Comparison of ENCODE assay signal across 15 mouse cellular contexts in genomic region chr11:118416046-118416445, GRCm38 (mm10). TPM values are rescaled to one million over a fixed set of nuclear protein-coding genes. Genes with fewer than 3 reads are reported as not detected.
DNase-seq lines count a peak whose midpoint lies in the region; ATAC-seq and TF ChIP-seq lines count a peak whose summit lies in the region.
"Had no signal": no experiment of that assay in that cellular context is flagged by ENCODE, and none has a peak within 500 bp of the region (broad histone marks: within the 10 kb centered on the region; RNA-seq: fewer than 3 reads in every experiment).

No protein-coding gene starts in this region.

- peaks cover 15% of the 10 kb centered on the region for H3K4me1 ChIP-seq in lung, postnatal 0 days (ENCODE audit: insufficient read depth, low read depth, low read length)
- peaks cover 47% of the 10 kb centered on the region for H3K4me1 ChIP-seq in intestine, embryonic 16.5 days (ENCODE audit: control insufficient read depth, insufficient read depth, low read length)
- H3K4me1 ChIP-seq in stomach, embryonic 15.5 days: peaks cover 27% of the 10 kb centered on the region

- no peak for ATAC-seq in lung, postnatal 0 days
- peak; percentile 61 for ATAC-seq in intestine, embryonic 16.5 days
- ATAC-seq in stomach, embryonic 15.5 days (ENCODE audit: insufficient read depth, low FRiP score, low read depth): no peak
- ATAC-seq: midbrain, embryonic 15.5 days had no signal

- TF ChIP-seq CTCF in lung, postnatal 0 days (IDR thresholded peaks at IDR 0.05): no peak

- no peaks in the 10 kb centered on the region for H3K9me3 ChIP-seq in lung, postnatal 0 days (ENCODE audit: low read length)
- no peaks in the 10 kb centered on the region for H3K9me3 ChIP-seq in intestine, embryonic 16.5 days (ENCODE audit: control insufficient read depth, low read length)
- no peaks in the 10 kb centered on the region for H3K9me3 ChIP-seq in stomach, embryonic 15.5 days
- H3K9me3 ChIP-seq: embryonic facial prominence, embryonic 15.5 days; forebrain, embryonic 12.5 days; heart, embryonic 12.5 days; midbrain, embryonic 15.5 days had no signal

- no peak overlapping the region for H3K4me3 ChIP-seq in lung, postnatal 0 days (ENCODE audit: low read depth, low read length)
- H3K4me3 ChIP-seq in intestine, embryonic 16.5 days (ENCODE audit: low read length): peak overlapping the region; percentile 15; the same call in 1 of the 2 replicates
- no peak overlapping the region for H3K4me3 ChIP-seq in stomach, embryonic 15.5 days (replicated peaks)
- H3K4me3 ChIP-seq: embryonic facial prominence, embryonic 15.5 days; forebrain, embryonic 12.5 days; heart, embryonic 12.5 days; midbrain, embryonic 15.5 days had no signal

- H3K9ac ChIP-seq in lung, postnatal 0 days (replicated peaks; ENCODE audit: low read depth): no peak overlapping the region
- H3K9ac ChIP-seq in intestine, embryonic 16.5 days (ENCODE audit: low read depth, low read length): peak overlapping the region; percentile 51
- no peak overlapping the region for H3K9ac ChIP-seq in stomach, embryonic 15.5 days
- H3K9ac ChIP-seq: embryonic facial prominence, embryonic 15.5 days; forebrain, embryonic 12.5 days; heart, embryonic 12.5 days; midbrain, embryonic 15.5 days had no signal

- peak; percentile 32 for DNase-seq in gastrocnemius, postnatal 14 days
- no peak for DNase-seq in gastrocnemius, postnatal 4 days (ENCODE audit: low spot score in 2 of 2)
- DNase-seq in lung, postnatal 0 days (ENCODE audit: low spot score): peak; percentile 64
- no peak for DNase-seq in lung, adult 18-20 months
- DNase-seq in urinary bladder, postnatal 10 days (ENCODE audit: low spot score): no peak
- DNase-seq: cerebellum, adult 11 months; heart, postnatal 36 days; right cerebral cortex, postnatal 4 days had no signal

- H3K36me3 ChIP-seq in lung, postnatal 0 days (ENCODE audit: insufficient read depth, low read length): peaks cover 3% of the 10 kb centered on the region; the same call in 1 of the 2 replicates
- H3K36me3 ChIP-seq in intestine, embryonic 16.5 days (ENCODE audit: control insufficient read depth, insufficient read depth, low read length): peaks cover 2% of the 10 kb centered on the region; the same call in 1 of the 2 replicates
- H3K36me3 ChIP-seq in stomach, embryonic 15.5 days: 0 out of 2 replicates have a peak, but pooled peaks cover 10% of the 10 kb centered on the region
- H3K36me3 ChIP-seq: midbrain, embryonic 15.5 days had no signal

- peak overlapping the region; percentile 6 for H3K27ac ChIP-seq in lung, postnatal 0 days (ENCODE audit: low read length)
- peak overlapping the region; percentile 93 for H3K27ac ChIP-seq in intestine, embryonic 16.5 days (ENCODE audit: low read length)
- peak overlapping the region; percentile 65 for H3K27ac ChIP-seq in stomach, embryonic 15.5 days
- H3K27ac ChIP-seq: embryonic facial prominence, embryonic 15.5 days; forebrain, embryonic 12.5 days; midbrain, embryonic 15.5 days had no signal

- H3K4me2 ChIP-seq in lung, postnatal 0 days (replicated peaks; ENCODE audit: low read depth, low read length): no peak overlapping the region
- peak overlapping the region; percentile 47 for H3K4me2 ChIP-seq in intestine, embryonic 16.5 days (ENCODE audit: low read depth, low read length)
- H3K4me2 ChIP-seq in stomach, embryonic 15.5 days: peak overlapping the region; percentile 8; the same call in 1 of the 2 replicates
- H3K4me2 ChIP-seq: embryonic facial prominence, embryonic 15.5 days; forebrain, embryonic 12.5 days; heart, embryonic 12.5 days; midbrain, embryonic 15.5 days had no signal

- WGBS in lung, postnatal 0 days: 62% methylated on average over 7 of the region's 7 CpGs
- 68% methylated on average over 7 of the region's 7 CpGs for WGBS in intestine, embryonic 16.5 days
- WGBS in stomach, embryonic 15.5 days: 79% methylated on average over 7 of the region's 7 CpGs

- no peak for TF ChIP-seq EP300 in lung, postnatal 0 days (IDR thresholded peaks at IDR 0.05)

- no peaks in the 10 kb centered on the region for H3K27me3 ChIP-seq in lung, postnatal 0 days (replicated peaks; ENCODE audit: insufficient read depth, low read length)
- H3K27me3 ChIP-seq in intestine, embryonic 16.5 days (replicated peaks; ENCODE audit: control insufficient read depth, insufficient read depth, low read length): no peaks in the 10 kb centered on the region
- H3K27me3 ChIP-seq in stomach, embryonic 15.5 days (replicated peaks): no peaks in the 10 kb centered on the region
- H3K27me3 ChIP-seq: embryonic facial prominence, embryonic 15.5 days; forebrain, embryonic 12.5 days; heart, embryonic 12.5 days; midbrain, embryonic 15.5 days had no signal

- intact Hi-C loops in gastrocnemius, postnatal 14 days (cut with DNase I; ENCODE audit: low total_unique reads): no loop called here

RNA-seq across cellular contexts. Expression of gene Cant1, which starts 2.8 kb away (rescaled TPM):
- 10 to 100 TPM; 11.0 to 11.7 TPM for total RNA-seq in gastrocnemius, postnatal 14 days (2021)
- 10 to 100 TPM; 20.1 to 20.7 TPM for total RNA-seq in gastrocnemius, postnatal 4 days (2021)
- polyA plus RNA-seq in lung, postnatal 0 days (2015; fragmentation: Nextera tagmentation; extraction: Ambion mirVana): 21.3 and 22.5 TPM in 2 replicates
- 38.7 and 44.1 TPM in 2 replicates for polyA plus RNA-seq in intestine, embryonic 16.5 days (2015; fragmentation: Nextera tagmentation; extraction: Ambion mirVana)
- 30.7 and 32.1 TPM in 2 replicates for polyA plus RNA-seq in stomach, embryonic 15.5 days (2015; fragmentation: Nextera tagmentation; extraction: Ambion mirVana)

RNA-seq across cellular contexts. Expression of gene C1qtnf1, which starts 12.0 kb away (rescaled TPM):
- 10 to 100 TPM; 26.4 to 30.2 TPM for total RNA-seq in gastrocnemius, postnatal 14 days (2021)
- 10 to 100 TPM; 33.2 to 37.6 TPM for total RNA-seq in gastrocnemius, postnatal 4 days (2021)
- polyA plus RNA-seq in lung, postnatal 0 days (2015; fragmentation: Nextera tagmentation; extraction: Ambion mirVana): 7.2 and 9.1 TPM in 2 replicates
- polyA plus RNA-seq in intestine, embryonic 16.5 days (2015; fragmentation: Nextera tagmentation; extraction: Ambion mirVana): 7.1 and 7.3 TPM in 2 replicates
- 6.8 and 8.3 TPM in 2 replicates for polyA plus RNA-seq in stomach, embryonic 15.5 days (2015; fragmentation: Nextera tagmentation; extraction: Ambion mirVana)
- total RNA-seq: megakaryocyte progenitor cell, adult 5-6 weeks had no signal

RNA-seq across cellular contexts. Expression of gene Lgals3bp, which starts 14.2 kb away (rescaled TPM):
- 10 to 100 TPM; 11.0 to 11.9 TPM for total RNA-seq in gastrocnemius, postnatal 14 days (2021)
- 10 to 100 TPM; 16.3 to 19.6 TPM for total RNA-seq in gastrocnemius, postnatal 4 days (2021)
- polyA plus RNA-seq in lung, postnatal 0 days (2015; fragmentation: Nextera tagmentation; extraction: Ambion mirVana): 30.8 and 44.3 TPM in 2 replicates
- 226 and 234 TPM in 2 replicates for polyA plus RNA-seq in intestine, embryonic 16.5 days (2015; fragmentation: Nextera tagmentation; extraction: Ambion mirVana)
- polyA plus RNA-seq in stomach, embryonic 15.5 days (2015; fragmentation: Nextera tagmentation; extraction: Ambion mirVana): 67.4 and 81.5 TPM in 2 replicates

Comparison
In these comparisons a context has a peak if more than half of its experiments do, and no peak if none do; other contexts are left out.
1. DNase-seq: peak in gastrocnemius, postnatal 14 days (single experiment) and lung, postnatal 0 days (single experiment); none in gastrocnemius, postnatal 4 days (0 of 2), lung, adult 18-20 months (0 of 2) and urinary bladder, postnatal 10 days (single experiment).
2. H3K27ac ChIP-seq: peak in every context shown above with its lines; median percentile 93 in intestine, embryonic 16.5 days; 65 in stomach, embryonic 15.5 days; 6 in lung, postnatal 0 days.